Mouse (Mus musculus) hindbrain, embryonic 11.5 days (tissue): ENCODE results near the gene Crip1. TPM values are rescaled to one million over a fixed set of nuclear protein-coding genes. Genes with fewer than 3 reads are reported as not detected.

Experiments
- ATAC-seq: fragments of 200-750 bp; cut with Nextera tagmentation; 2 replicates; pipeline ENCODE4 v1.8.0; 2017; ENCODE audit warnings: mild to moderate bottlenecking, moderate TSS enrichment, moderate library complexity; ENCODE audit not compliant: low FRiP score
- DNase-seq: peaks from one replicate; pipeline ENCODE4 v3.0.0-alpha.2; 2015; ENCODE audit warnings: low spot score
- H3K27ac ChIP-seq: fragments of 300-500 bp; sonication (generic); 2 replicates; pipeline ENCODE4 v1.5.1; 2014; ENCODE audit warnings: mild to moderate bottlenecking, low read depth, low read length
- H3K27me3 ChIP-seq: fragments of 300-500 bp; sonication (generic); 2 replicates; pipeline ENCODE4 v1.6.1; 2014; ENCODE audit warnings: mild to moderate bottlenecking, low read length, moderate library complexity, mixed read lengths; ENCODE audit not compliant: control insufficient read depth, insufficient read depth
- H3K36me3 ChIP-seq: fragments of 300-500 bp; sonication (generic); 2 replicates; pipeline ENCODE4 v1.6.1; 2014; ENCODE audit warnings: mild to moderate bottlenecking, low read length, moderate library complexity, mixed read lengths; ENCODE audit not compliant: control insufficient read depth, insufficient read depth
- H3K4me1 ChIP-seq: fragments of 300-500 bp; sonication (generic); replicated peaks from 2 replicates; pipeline ENCODE4 v1.6.1; 2014; ENCODE audit warnings: low read length, mixed read lengths; ENCODE audit not compliant: control insufficient read depth, insufficient read depth
- H3K4me2 ChIP-seq: fragments of 300-500 bp; sonication (generic); replicated peaks from 2 replicates; pipeline ENCODE4 v1.6.1; 2014; ENCODE audit warnings: mild to moderate bottlenecking, low read depth, low read length
- H3K4me3 ChIP-seq: fragments of 300-500 bp; sonication (generic); 2 replicates; pipeline ENCODE4 v1.5.1; 2014; ENCODE audit warnings: low read depth, low read length
- H3K9ac ChIP-seq: fragments of 300-500 bp; sonication (generic); 2 replicates; pipeline ENCODE4 v1.6.1; 2014; ENCODE audit warnings: low read depth, low read length
- H3K9me3 ChIP-seq: fragments of 300-500 bp; sonication (generic); 2 replicates; pipeline ENCODE4 v1.6.1; 2016; ENCODE audit warnings: low read length; ENCODE audit not compliant: control insufficient read depth
- WGBS: fragments of 180-500 bp; shearing (Covaris S2); extraction: QIAGEN DNeasy Blood & Tissue Kit; methylation state at CpG from one replicate; pipeline ENCODE4 v1.1.7; 2014; 5-methylcytosine and 5-hydroxymethylcytosine counted together
- polyA plus RNA-seq: library from polyadenylated mRNA; unstranded; fragments of >200 nt; fragmentation: Nextera tagmentation; extraction: Ambion mirVana; gene quantifications from 2 replicates; pipeline ENCODE4 v1.2.1, GENCODE M21; 2014

Crip1 gene
- polyA plus RNA-seq, 1 experiment from 2014 or later = 84.7 TPM

GRCm38 (mm10) chr12:113142021-113142975, 3.8 kb upstream of the Crip1 start:
- WGBS = 26% methylated on average over 15 of the region's 15 CpGs
- no peaks in the 10 kb centered on the region for H3K27me3 ChIP-seq
- peaks cover 26% of the 10 kb centered on the region for H3K4me1 ChIP-seq

DNA sequence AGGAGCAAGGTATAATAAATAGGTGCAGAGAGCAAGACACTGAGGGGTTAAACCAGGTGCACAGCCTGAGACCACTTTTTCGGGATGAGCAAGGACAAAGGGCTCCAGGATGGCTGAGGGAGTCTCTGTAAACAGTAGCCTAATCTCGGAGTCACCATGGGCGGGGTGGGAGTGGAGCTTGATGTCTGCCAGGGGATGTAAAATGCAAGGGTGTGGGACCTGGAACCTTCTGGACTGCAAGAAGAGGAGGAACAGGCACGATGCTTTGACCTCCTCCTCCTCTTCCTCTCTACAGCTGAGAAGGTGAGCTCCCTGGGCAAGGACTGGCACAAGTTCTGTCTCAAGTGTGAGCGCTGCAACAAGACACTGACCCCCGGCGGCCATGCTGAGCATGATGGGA, 3.0 kb upstream of the Crip1 start:
- no peak overlapping the region for H3K27ac ChIP-seq
- ATAC-seq (no peak), DNase-seq (no peak)
- 63% methylated on average over 7 of the region's 7 CpGs for WGBS
- no peaks in the 10 kb centered on the region; the same call in 1 of the 2 replicates for H3K36me3 ChIP-seq
- H3K4me1 ChIP-seq = peaks cover 27% of the 10 kb centered on the region
- no peaks in the 10 kb centered on the region for H3K27me3 ChIP-seq
- H3K9ac ChIP-seq = peak overlapping the region; percentile 75; the same call in 1 of the 2 replicates
- no peak overlapping the region for H3K4me2 ChIP-seq
- no peak overlapping the region for H3K4me3 ChIP-seq
- no peaks in the 10 kb centered on the region for H3K9me3 ChIP-seq

More at GRCm38 (mm10) chr12:113142021-113142975, 3.8 kb upstream of the Crip1 start:
- Histone ChIP-seq H3K9me3 (no peaks in the 10 kb centered on the region), H3K4me2 (peak overlapping the region; percentile 78), H3K4me3 (peak overlapping the region; percentile 69), H3K27ac (0 out of 2 replicates have a peak overlapping the region, but pooled peaks have one; percentile 17), H3K36me3 (no peaks in the 10 kb centered on the region; the same call in 1 of the 2 replicates), H3K9ac (peak overlapping the region; percentile 75)
- ATAC-seq = no peak
- peak; percentile 54 for DNase-seq

DNA sequence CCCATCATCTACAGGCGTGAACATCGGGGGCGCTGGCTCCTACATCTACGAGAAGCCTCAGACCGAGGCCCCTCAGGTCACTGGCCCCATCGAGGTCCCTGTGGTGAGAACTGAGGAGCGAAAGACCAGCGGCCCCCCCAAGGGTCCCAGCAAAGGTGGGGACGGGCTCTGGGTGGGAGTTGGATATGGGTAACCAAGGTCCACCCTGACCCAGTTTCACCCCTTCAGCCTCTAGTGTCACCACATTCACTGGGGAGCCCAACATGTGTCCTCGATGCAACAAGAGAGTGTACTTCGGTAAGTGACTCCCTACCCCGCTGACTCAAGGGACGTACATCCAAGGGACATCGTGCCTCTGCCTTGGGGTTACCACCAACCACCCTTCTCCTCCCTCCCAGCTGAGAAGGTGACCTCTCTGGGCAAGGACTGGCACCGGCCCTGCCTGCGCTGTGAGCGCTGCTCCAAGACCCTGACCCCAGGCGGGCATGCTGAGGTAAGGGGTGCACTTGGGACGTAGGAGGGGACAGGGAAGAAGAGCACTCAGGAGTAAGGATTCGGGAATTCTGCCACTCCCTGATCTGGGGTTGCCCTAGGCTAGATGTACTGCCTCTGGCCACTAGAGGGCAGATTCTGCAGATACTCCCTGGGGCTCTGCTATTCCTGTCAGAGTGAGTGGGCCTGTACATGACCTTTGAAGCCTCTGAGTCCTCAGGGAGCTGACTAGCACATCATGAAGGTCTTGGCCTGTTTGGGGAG, 1.9 kb upstream of the Crip1 start:
- Histone ChIP-seq H3K27me3 (no peaks in the 10 kb centered on the region), H3K9me3 (no peaks in the 10 kb centered on the region), H3K36me3 (no peaks in the 10 kb centered on the region; the same call in 1 of the 2 replicates), H3K4me1 (peaks cover 24% of the 10 kb centered on the region), H3K27ac (no peak overlapping the region), H3K4me2 (no peak overlapping the region), H3K9ac (no peak overlapping the region), H3K4me3 (0 out of 2 replicates have a peak overlapping the region, but pooled peaks have one; percentile 8)
- DNase-seq (peak; percentile 60), ATAC-seq (no peak)
- WGBS = 79% methylated on average over 20 of the region's 20 CpGs

- H3K4me3 ChIP-seq = no peak overlapping the region
- DNase-seq = no peak
- H3K27me3 ChIP-seq = no peaks in the 10 kb centered on the region
- no peaks in the 10 kb centered on the region; the same call in 1 of the 2 replicates for H3K36me3 ChIP-seq
- peaks cover 19% of the 10 kb centered on the region for H3K4me1 ChIP-seq
- no peak overlapping the region for H3K27ac ChIP-seq
- H3K4me2 ChIP-seq = no peak overlapping the region
- no peaks in the 10 kb centered on the region for H3K9me3 ChIP-seq
- ATAC-seq = no peak
- 90% methylated on average over 16 of the region's 16 CpGs for WGBS
- H3K9ac ChIP-seq = no peak overlapping the region
Observed at GRCm38 (mm10) chr12:113144886-113145285, 1.2 kb upstream of the Crip1 start.

DNA sequence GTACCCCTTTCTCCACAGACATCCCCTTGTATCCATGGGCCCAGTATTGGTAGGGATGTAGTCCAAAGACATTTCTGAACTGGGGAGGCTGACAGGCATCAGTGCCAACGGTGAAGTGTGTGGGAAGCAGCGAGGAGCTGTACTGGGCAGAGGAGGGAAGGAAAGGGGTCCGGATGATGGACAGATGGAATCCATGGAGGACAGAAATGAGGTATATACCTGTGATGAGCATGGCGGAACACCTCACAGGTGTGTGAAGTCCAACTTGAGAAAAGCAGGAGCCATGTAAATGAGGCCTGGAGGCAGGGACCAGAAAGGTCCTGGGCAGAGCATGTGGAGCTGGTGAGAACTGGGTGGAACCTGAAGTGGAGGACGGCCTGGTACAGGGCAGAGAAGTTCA, 525 bp upstream of the Crip1 start:
- Histone ChIP-seq H3K27ac (no peak overlapping the region), H3K4me1 (peaks cover 19% of the 10 kb centered on the region), H3K27me3 (peaks cover 2% of the 10 kb centered on the region; the same call in 1 of the 2 replicates), H3K36me3 (no peaks in the 10 kb centered on the region; the same call in 1 of the 2 replicates), H3K4me3 (no peak overlapping the region), H3K9me3 (no peaks in the 10 kb centered on the region), H3K9ac (no peak overlapping the region), H3K4me2 (no peak overlapping the region)
- ATAC-seq (peak; percentile 4; the same call in 1 of the 2 replicates), DNase-seq (no peak)
- 90% methylated on average over 5 of the region's 5 CpGs for WGBS

DNA sequence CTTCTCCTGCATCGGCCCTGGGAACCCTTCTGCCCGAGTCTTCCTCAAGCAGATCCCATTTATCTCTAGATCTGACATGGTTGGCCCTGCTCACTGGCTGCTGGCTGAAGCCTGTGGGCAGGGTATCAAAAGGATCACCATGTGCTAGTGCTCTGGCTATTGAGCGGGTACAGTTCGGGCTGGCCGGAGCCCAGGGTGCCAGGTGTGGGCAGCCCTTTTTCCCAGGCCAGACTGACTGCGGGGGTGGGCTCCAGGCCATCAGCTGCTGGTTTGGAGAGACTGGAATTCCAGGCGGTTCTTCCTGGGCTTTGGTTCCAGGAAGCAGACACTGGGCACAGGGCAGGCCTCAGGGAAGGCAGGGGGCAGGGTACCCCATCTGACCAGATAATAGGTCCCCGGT, 1.4 kb downstream of the Crip1 start:
- Histone ChIP-seq H3K27me3 (peaks cover 8% of the 10 kb centered on the region; the same call in 1 of the 2 replicates), H3K27ac (no peak overlapping the region)

GRCm38 (mm10) chr12:113148381-113149035, 2.4 kb downstream of the Crip1 start:
- Histone ChIP-seq H3K4me2 (no peak overlapping the region), H3K36me3 (no peaks in the 10 kb centered on the region; the same call in 1 of the 2 replicates), H3K4me3 (no peak overlapping the region), H3K4me1 (0 out of 2 replicates have a peak, but pooled peaks cover 4% of the 10 kb centered on the region), H3K27ac (no peak overlapping the region), H3K9me3 (no peaks in the 10 kb centered on the region), H3K9ac (no peak overlapping the region), H3K27me3 (peaks cover 8% of the 10 kb centered on the region; the same call in 1 of the 2 replicates)
- 37% methylated on average over 16 of the region's 16 CpGs for WGBS
- DNase-seq (no peak), ATAC-seq (no peak)

More for the DNA sequence above, 1.4 kb downstream of the Crip1 start:
- DNase-seq (no peak), ATAC-seq (no peak)
- no peak overlapping the region for H3K9ac ChIP-seq
- no peak overlapping the region for H3K4me2 ChIP-seq
- no peaks in the 10 kb centered on the region for H3K9me3 ChIP-seq
- 86% methylated on average over 8 of the region's 8 CpGs for WGBS
- no peak overlapping the region for H3K4me3 ChIP-seq
- H3K36me3 ChIP-seq = no peaks in the 10 kb centered on the region; the same call in 1 of the 2 replicates
- peaks cover 9% of the 10 kb centered on the region for H3K4me1 ChIP-seq

GRCm38 (mm10) chr12:113149341-113149740, 3.2 kb downstream of the Crip1 start:
- Histone ChIP-seq H3K4me2 (no peak overlapping the region), H3K36me3 (no peaks in the 10 kb centered on the region; the same call in 1 of the 2 replicates), H3K27me3 (peaks cover 12% of the 10 kb centered on the region; the same call in 1 of the 2 replicates), H3K9ac (no peak overlapping the region), H3K4me1 (0 out of 2 replicates have a peak, but pooled peaks cover 4% of the 10 kb centered on the region), H3K27ac (no peak overlapping the region), H3K9me3 (no peaks in the 10 kb centered on the region), H3K4me3 (no peak overlapping the region)
- no peak for DNase-seq
- 71% methylated on average over 4 of the region's 4 CpGs for WGBS
- no peak for ATAC-seq
